Mouse (Mus musculus): Measurements from ENCODE around the gene Gramd4.

DNA sequence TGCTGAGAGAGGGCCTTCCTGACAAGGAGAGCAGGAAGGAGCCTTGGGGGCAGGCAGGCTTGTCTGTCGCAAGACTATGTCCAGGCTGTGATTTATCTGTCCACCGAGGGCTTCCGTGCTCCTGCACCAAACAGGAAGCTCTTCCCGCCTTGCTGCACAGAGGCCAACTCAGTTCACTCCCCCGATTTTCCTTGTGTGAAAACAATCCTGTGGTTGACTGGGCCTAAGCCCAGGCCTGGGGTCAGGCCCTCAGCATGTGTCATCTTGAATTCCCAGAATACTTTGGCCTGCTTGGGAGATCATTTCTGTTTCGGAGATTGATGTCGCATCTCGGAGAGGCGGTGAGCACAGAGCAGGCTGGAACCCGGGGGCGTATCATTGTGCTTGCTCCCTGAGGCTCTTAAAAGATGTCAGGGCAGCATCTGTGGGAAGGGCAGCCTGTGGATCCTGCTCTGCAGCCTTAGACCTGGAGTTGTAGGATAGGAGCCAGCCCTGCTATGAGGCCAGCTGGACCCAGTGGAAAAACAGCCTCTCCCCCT is 32.6 kb downstream of the Gramd4 start:
- no peak for TF ChIP-seq CTCF (IDR thresholded peaks at IDR 0.05; ENCODE audit: low read depth)
- peak; percentile 91 for TF ChIP-seq EP300 (IDR thresholded peaks at IDR 0.05; ENCODE audit: low read depth)

Measured in heart, postnatal 0 days (tissue).